21 mouse cellular contexts compared by ENCODE assay signal in the genomic region with DNA sequence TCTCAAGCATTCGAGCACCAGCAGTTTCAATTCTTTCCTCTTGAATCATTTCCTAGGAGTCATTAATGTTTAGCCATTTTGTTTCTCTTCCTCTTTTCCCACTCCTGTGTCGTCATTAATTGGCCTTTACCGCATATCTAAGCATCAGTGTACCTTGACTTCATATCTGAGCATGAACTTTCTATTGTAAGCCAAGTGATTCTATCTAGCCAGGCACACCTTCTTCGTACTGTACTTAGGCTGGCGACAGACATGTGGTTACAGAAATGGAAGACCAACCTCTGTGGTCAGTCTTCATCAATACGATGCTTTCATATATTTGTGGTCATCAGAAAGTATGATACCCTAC. TPM values are rescaled to one million over a fixed set of nuclear protein-coding genes. Genes with fewer than 3 reads are reported as not detected.
"Had no signal": no experiment of that assay in that cellular context is flagged by ENCODE, and none has a peak within 500 bp of the region (broad histone marks: within the 10 kb centered on the region; RNA-seq: fewer than 3 reads in every experiment).

No protein-coding gene starts in this region.

- H3K27ac ChIP-seq: layer of hippocampus, adult 2 months; limb, embryonic 10.5 days; limb, embryonic 13.5 days; liver, embryonic 12.5 days; liver, embryonic 15.5 days; lung, embryonic 15.5 days; neural tube, embryonic 12.5 days; neural tube, embryonic 15.5 days; stomach, embryonic 15.5 days had no signal

- H3K4me3 ChIP-seq: layer of hippocampus, adult 2 months; limb, embryonic 10.5 days; limb, embryonic 13.5 days; liver, embryonic 12.5 days; liver, embryonic 15.5 days; lung, embryonic 15.5 days; neural tube, embryonic 12.5 days; neural tube, embryonic 15.5 days; stomach, embryonic 15.5 days had no signal

- ATAC-seq: liver, embryonic 12.5 days had no signal

- H3K27me3 ChIP-seq: limb, embryonic 13.5 days; liver, embryonic 12.5 days; liver, embryonic 15.5 days; lung, embryonic 15.5 days; neural tube, embryonic 12.5 days; neural tube, embryonic 15.5 days; stomach, embryonic 15.5 days had no signal

- DNase-seq: kidney, postnatal 14 days; layer of hippocampus, adult 9-11 months; liver; lung, adult 18-20 months; lung, postnatal 10 days; lung, postnatal 36 days; midbrain, embryonic 14.5 days; retina, postnatal 1 day; right cerebral cortex, postnatal 25 days; spleen, adult 18-20 months; thymus, postnatal 25 days had no signal

RNA-seq across cellular contexts. Expression of gene Dclk3, which starts 33.8 kb away (rescaled TPM):
- total RNA-seq: megakaryocyte-erythroid progenitor cell, adult 5-6 weeks had no signal
- polyA plus RNA-seq: liver, embryonic 15.5 days had no signal
